Mouse (Mus musculus) Muller cell, postnatal 12 days (primary cell): ENCODE data around the gene Hes3.
A peak's percentile ranks its signal among the peaks of the same experiment; 100 is the strongest.

Experiments used
- DNase-seq: peaks from one replicate; pipeline ENCODE4 v3.0.0-alpha.2; 2015; ENCODE audit errors: inconsistent ontology term

Gene Hes3

GRCm38 (mm10) chr4:152257070-152257469 lies 34.4 kb downstream of the Hes3 start:
- DNase-seq: peak; percentile 51

- DNase-seq: no peak
These were observed 38.2 kb downstream of the Hes3 start for GRCm38 (mm10) chr4:152253183-152253759.

- DNase-seq: no peak
These were observed 40.8 kb downstream of the Hes3 start for GRCm38 (mm10) chr4:152250615-152251014.

GRCm38 (mm10) chr4:152247195-152247594 lies 44.3 kb downstream of the Hes3 start:
- DNase-seq: no peak

- peak; percentile 49 for DNase-seq
These were observed 45.5 kb downstream of the Hes3 start for GRCm38 (mm10) chr4:152246011-152246410.

GRCm38 (mm10) chr4:152244545-152245522 lies 46.6 kb downstream of the Hes3 start:
- DNase-seq: no peak

- no peak for DNase-seq
These were observed 47.5 kb downstream of the Hes3 start for GRCm38 (mm10) chr4:152243969-152244368.

- DNase-seq: no peak
These were observed 48.1 kb downstream of the Hes3 start for GRCm38 (mm10) chr4:152243241-152243891.

- no peak for DNase-seq
These were observed 51.5 kb downstream of the Hes3 start for GRCm38 (mm10) chr4:152239974-152240373.
